In genomic region chr7:73389419-73389818, GRCm38 (mm10) we compare ENCODE assay signal across 9 mouse cellular contexts. TPM values are rescaled to one million over a fixed set of nuclear protein-coding genes. Genes with fewer than 3 reads are reported as not detected.
DNase-seq lines count a peak whose midpoint lies in the region; ATAC-seq and TF ChIP-seq lines count a peak whose summit lies in the region.
"Had no signal": no experiment of that assay in that cellular context is flagged by ENCODE, and none has a peak within 500 bp of the region (broad histone marks: within the 10 kb centered on the region; RNA-seq: fewer than 3 reads in every experiment).

No protein-coding gene starts in this region.

- intact Hi-C loops in heart, postnatal 10 days (cut with DNase I), result no loop called here
- intact Hi-C loops in gastrocnemius, postnatal 36 days (cut with DNase I), result no loop called here

- no peak overlapping the region for H3K4me3 ChIP-seq in heart, postnatal 0 days (ENCODE audit: low read depth, low read length)
- H3K4me3 ChIP-seq in embryonic facial prominence, embryonic 11.5 days (ENCODE audit: low read depth, low read length), result peak overlapping the region; percentile 76; the same call in 1 of the 2 replicates
- H3K4me3 ChIP-seq in hindbrain, embryonic 12.5 days, result peak overlapping the region; percentile 75; the same call in 1 of the 2 replicates
- peak overlapping the region; percentile 62 for H3K4me3 ChIP-seq in midbrain, embryonic 15.5 days

- DNase-seq in heart, postnatal 0 days (ENCODE audit: low spot score), result no peak
- no peak for DNase-seq in heart, postnatal 10 days
- no peak for DNase-seq in embryonic facial prominence, embryonic 11.5 days (ENCODE audit: low spot score)
- no peak for DNase-seq in cerebellum, postnatal 4 days (ENCODE audit: low spot score in 2 of 2)
- DNase-seq in ovary, postnatal 10 days (ENCODE audit: low spot score), result no peak
- no peak for DNase-seq in gastrocnemius, postnatal 36 days

- peaks cover 20% of the 10 kb centered on the region; the same call in 1 of the 2 replicates for H3K27me3 ChIP-seq in heart, postnatal 0 days (ENCODE audit: control insufficient read depth, insufficient read depth, low read length)
- no peaks in the 10 kb centered on the region for H3K27me3 ChIP-seq in embryonic facial prominence, embryonic 11.5 days (ENCODE audit: control insufficient read depth, insufficient read depth, low read length)
- H3K27me3 ChIP-seq in hindbrain, embryonic 12.5 days, result no peaks in the 10 kb centered on the region
- H3K27me3 ChIP-seq in midbrain, embryonic 15.5 days (replicated peaks), result no peaks in the 10 kb centered on the region

- 28% methylated on average over 9 of the region's 9 CpGs for WGBS in heart, postnatal 0 days
- WGBS in embryonic facial prominence, embryonic 11.5 days, result 9% methylated on average over 9 of the region's 9 CpGs
- WGBS in hindbrain, embryonic 12.5 days, result 2% methylated on average over 9 of the region's 9 CpGs
- 6% methylated on average over 9 of the region's 9 CpGs for WGBS in midbrain, embryonic 15.5 days

- no peaks in the 10 kb centered on the region for H3K9me3 ChIP-seq in heart, postnatal 0 days (replicated peaks; ENCODE audit: control insufficient read depth, low read length)
- H3K9me3 ChIP-seq in embryonic facial prominence, embryonic 11.5 days (replicated peaks; ENCODE audit: control insufficient read depth, low read length), result no peaks in the 10 kb centered on the region
- no peaks in the 10 kb centered on the region for H3K9me3 ChIP-seq in hindbrain, embryonic 12.5 days (replicated peaks)
- H3K9me3 ChIP-seq in midbrain, embryonic 15.5 days, result no peaks in the 10 kb centered on the region

- no peaks in the 10 kb centered on the region for H3K36me3 ChIP-seq in heart, postnatal 0 days (replicated peaks; ENCODE audit: control insufficient read depth, insufficient read depth, low read length)
- no peaks in the 10 kb centered on the region for H3K36me3 ChIP-seq in embryonic facial prominence, embryonic 11.5 days (replicated peaks; ENCODE audit: control insufficient read depth, insufficient read depth, low read depth, low read length)
- H3K36me3 ChIP-seq in hindbrain, embryonic 12.5 days, result peaks cover 9% of the 10 kb centered on the region
- no peaks in the 10 kb centered on the region for H3K36me3 ChIP-seq in midbrain, embryonic 15.5 days (replicated peaks)

- TF ChIP-seq EP300 in heart, postnatal 0 days (IDR thresholded peaks at IDR 0.05; ENCODE audit: low read depth), result no peak

- H3K4me1 ChIP-seq in heart, postnatal 0 days (ENCODE audit: control insufficient read depth, insufficient read depth), result peaks cover 14% of the 10 kb centered on the region; the same call in 1 of the 2 replicates
- H3K4me1 ChIP-seq in embryonic facial prominence, embryonic 11.5 days (ENCODE audit: control insufficient read depth, insufficient read depth, low read length), result peaks cover 6% of the 10 kb centered on the region
- H3K4me1 ChIP-seq in hindbrain, embryonic 12.5 days, result peaks cover 60% of the 10 kb centered on the region
- H3K4me1 ChIP-seq in midbrain, embryonic 15.5 days, result peaks cover 57% of the 10 kb centered on the region

- no peak for TF ChIP-seq CTCF in heart, postnatal 0 days (IDR thresholded peaks at IDR 0.05; ENCODE audit: low read depth)

- no peak for ATAC-seq in heart, postnatal 0 days (ENCODE audit: insufficient read depth, low read depth)
- ATAC-seq in embryonic facial prominence, embryonic 11.5 days (replicated peaks; ENCODE audit: insufficient number of reproducible peaks, low FRiP score, low TSS enrichment, low read depth), result no peak
- ATAC-seq in hindbrain, embryonic 12.5 days (ENCODE audit: low FRiP score), result no peak
- ATAC-seq in midbrain, embryonic 15.5 days (replicated peaks), result no peak
- ATAC-seq: inflammation-experienced regulatory T-cells, adult 6 months had no signal

- peak overlapping the region; percentile 96 for H3K4me2 ChIP-seq in heart, postnatal 0 days (ENCODE audit: low read depth, low read length)
- H3K4me2 ChIP-seq in embryonic facial prominence, embryonic 11.5 days (ENCODE audit: low read depth, low read length), result peak overlapping the region; percentile 53
- peak overlapping the region; percentile 80 for H3K4me2 ChIP-seq in hindbrain, embryonic 12.5 days (replicated peaks)
- H3K4me2 ChIP-seq in midbrain, embryonic 15.5 days, result peak overlapping the region; percentile 86

- H3K27ac ChIP-seq in heart, postnatal 0 days (ENCODE audit: low read depth), result no peak overlapping the region
- peak overlapping the region; percentile 95 for H3K27ac ChIP-seq in embryonic facial prominence, embryonic 11.5 days (replicated peaks; ENCODE audit: low read depth, low read length)
- peak overlapping the region; percentile 94 for H3K27ac ChIP-seq in hindbrain, embryonic 12.5 days
- peak overlapping the region; percentile 81 for H3K27ac ChIP-seq in midbrain, embryonic 15.5 days

- H3K9ac ChIP-seq in heart, postnatal 0 days (replicated peaks; ENCODE audit: low read depth, low read length), result no peak overlapping the region
- H3K9ac ChIP-seq in embryonic facial prominence, embryonic 11.5 days (replicated peaks; ENCODE audit: low read length), result 0 out of 2 replicates have a peak overlapping the region, but pooled peaks have one; percentile 3
- H3K9ac ChIP-seq in hindbrain, embryonic 12.5 days, result peak overlapping the region; percentile 95; the same call in 1 of the 2 replicates
- peak overlapping the region; percentile 6; the same call in 1 of the 2 replicates for H3K9ac ChIP-seq in midbrain, embryonic 15.5 days

RNA-seq across cellular contexts. Expression of gene Rgma, which starts 14.1 kb away (rescaled TPM):
- total RNA-seq in heart, postnatal 0 days (2014; rRNA removed; ENCODE audit: low replicate concordance), result 9.2 and 10.2 TPM in 2 replicates
- 2.7 TPM in 2 replicates for polyA plus RNA-seq in heart, postnatal 0 days (2015; fragmentation: Nextera tagmentation; extraction: Ambion mirVana)
- 10 to 100 TPM; 40.6 to 50.4 TPM for total RNA-seq in heart, postnatal 10 days (2021)
- 15.9 and 21.7 TPM in 2 replicates for polyA plus RNA-seq in embryonic facial prominence, embryonic 11.5 days (2014; fragmentation: Nextera tagmentation; extraction: Ambion mirVana)
- 55.3 and 55.7 TPM in 2 replicates for polyA plus RNA-seq in hindbrain, embryonic 12.5 days (2016; fragmentation: Nextera tagmentation; extraction: Ambion mirVana)
- polyA plus RNA-seq in midbrain, embryonic 15.5 days (2015; fragmentation: Nextera tagmentation; extraction: Ambion mirVana), result 46.6 and 50.4 TPM in 2 replicates
- total RNA-seq in gastrocnemius, postnatal 36 days (2021), result 10 to 100 TPM; 39.1 to 48.9 TPM
- polyA plus RNA-seq: inflammation-experienced regulatory T-cells, adult 6 months had no signal
